Mouse (Mus musculus) urinary bladder, adult 2 months (tissue): ENCODE results near the gene Sergef. TPM values are rescaled to one million over a fixed set of nuclear protein-coding genes. Genes with fewer than 3 reads are reported as not detected.

ENCODE experiments used
- DNase-seq: peaks from one replicate; pipeline ENCODE4 v3.0.0; 2022; ENCODE audit warnings: low spot score
- polyA plus RNA-seq: library from polyadenylated mRNA; depleted of rRNA; stranded (reverse); fragments of >200 nt; gene quantifications from 2 replicates; pipeline ENCODE4 v1.2.3, GENCODE M21; 2012

Sergef gene
- polyA plus RNA-seq, 1 experiment, result 7.5 TPM

GRCm38 (mm10) chr7:46616429-46617005, 23.1 kb downstream of the Sergef start:
- DNase-seq, result no peak

GRCm38 (mm10) chr7:46615256-46615977, 24.2 kb downstream of the Sergef start:
- DNase-seq, result no peak

- no peak for DNase-seq
These were observed 25.3 kb downstream of the Sergef start for GRCm38 (mm10) chr7:46614263-46614662.

GRCm38 (mm10) chr7:46613091-46613490, 26.5 kb downstream of the Sergef start:
- no peak for DNase-seq

GRCm38 (mm10) chr7:46612421-46612937, 27.1 kb downstream of the Sergef start:
- no peak for DNase-seq

GRCm38 (mm10) chr7:46611970-46612369, 27.6 kb downstream of the Sergef start:
- no peak for DNase-seq

GRCm38 (mm10) chr7:46609317-46609716, 30.3 kb downstream of the Sergef start:
- DNase-seq, result no peak

GRCm38 (mm10) chr7:46607428-46608055, 32.1 kb downstream of the Sergef start:
- DNase-seq, result no peak

- no peak for DNase-seq
These were observed 32.6 kb downstream of the Sergef start for GRCm38 (mm10) chr7:46607031-46607426.

- DNase-seq, result peak; percentile 37
These were observed 33.1 kb downstream of the Sergef start for GRCm38 (mm10) chr7:46606391-46607030.

- DNase-seq, result no peak
These were observed 36.6 kb downstream of the Sergef start for GRCm38 (mm10) chr7:46603051-46603450.

- no peak for DNase-seq
These were observed 37.5 kb downstream of the Sergef start for GRCm38 (mm10) chr7:46602079-46602478.

- no peak for DNase-seq
These were observed 38.5 kb downstream of the Sergef start for GRCm38 (mm10) chr7:46601097-46601496.

GRCm38 (mm10) chr7:46597006-46597405, 42.6 kb downstream of the Sergef start:
- DNase-seq, result no peak

GRCm38 (mm10) chr7:46591546-46591945, 48.1 kb downstream of the Sergef start:
- no peak for DNase-seq

- no peak for DNase-seq
These were observed 50.4 kb downstream of the Sergef start for GRCm38 (mm10) chr7:46589181-46589580.

- no peak for DNase-seq
These were observed 51.6 kb downstream of the Sergef start for GRCm38 (mm10) chr7:46588005-46588404.

- DNase-seq, result no peak
These were observed 52.1 kb downstream of the Sergef start for GRCm38 (mm10) chr7:46587466-46587865.

- no peak for DNase-seq
These were observed 52.9 kb downstream of the Sergef start for GRCm38 (mm10) chr7:46586621-46587216.

GRCm38 (mm10) chr7:46582750-46583149, 56.9 kb downstream of the Sergef start:
- no peak for DNase-seq

GRCm38 (mm10) chr7:46581358-46581930, 58.2 kb downstream of the Sergef start:
- DNase-seq, result no peak

- DNase-seq, result no peak
These were observed 61.5 kb downstream of the Sergef start for GRCm38 (mm10) chr7:46578091-46578490.
